11 mouse cellular contexts compared by ENCODE assay signal in genomic region chr1:68886823-68887222, GRCm38 (mm10).
DNase-seq lines count a peak whose midpoint lies in the region; ATAC-seq lines count a peak whose summit lies in the region.
"Had no signal": no experiment of that assay in that cellular context is flagged by ENCODE, and none has a peak within 500 bp of the region (broad histone marks: within the 10 kb centered on the region; RNA-seq: fewer than 3 reads in every experiment).

No protein-coding gene starts in this region.

- WGBS in midbrain, embryonic 14.5 days = 67% methylated on average over 3 of the region's 3 CpGs
- WGBS in midbrain, embryonic 13.5 days = 62% methylated on average over 3 of the region's 3 CpGs
- WGBS in liver, embryonic 12.5 days (ENCODE audit: insufficient replicate concordance) = 59% methylated on average over 3 of the region's 3 CpGs

- H3K4me2 ChIP-seq in midbrain, embryonic 14.5 days (ENCODE audit: low read length) = no peak overlapping the region
- H3K4me2 ChIP-seq in midbrain, embryonic 13.5 days (replicated peaks) = no peak overlapping the region
- H3K4me2 ChIP-seq in liver, embryonic 12.5 days = no peak overlapping the region
- H3K4me2 ChIP-seq: embryonic facial prominence, embryonic 13.5 days; midbrain, embryonic 15.5 days had no signal

- no peaks in the 10 kb centered on the region for H3K27me3 ChIP-seq in midbrain, embryonic 14.5 days (ENCODE audit: control insufficient read depth, insufficient read depth, low read length)
- H3K27me3 ChIP-seq in midbrain, embryonic 13.5 days = no peaks in the 10 kb centered on the region
- H3K27me3 ChIP-seq in liver, embryonic 12.5 days (replicated peaks) = no peaks in the 10 kb centered on the region
- H3K27me3 ChIP-seq: embryonic facial prominence, embryonic 13.5 days; midbrain, embryonic 15.5 days had no signal

- no peak overlapping the region for H3K9ac ChIP-seq in midbrain, embryonic 14.5 days (replicated peaks; ENCODE audit: low read length)
- H3K9ac ChIP-seq in midbrain, embryonic 13.5 days (replicated peaks) = no peak overlapping the region
- no peak overlapping the region for H3K9ac ChIP-seq in liver, embryonic 12.5 days
- H3K9ac ChIP-seq: embryonic facial prominence, embryonic 13.5 days; midbrain, embryonic 15.5 days had no signal

- no peaks in the 10 kb centered on the region for H3K9me3 ChIP-seq in midbrain, embryonic 14.5 days (ENCODE audit: control insufficient read depth, low read length)
- no peaks in the 10 kb centered on the region for H3K9me3 ChIP-seq in midbrain, embryonic 13.5 days
- H3K9me3 ChIP-seq in liver, embryonic 12.5 days (replicated peaks) = no peaks in the 10 kb centered on the region
- H3K9me3 ChIP-seq: embryonic facial prominence, embryonic 13.5 days; midbrain, embryonic 15.5 days had no signal

- ATAC-seq in midbrain, embryonic 14.5 days (ENCODE audit: low FRiP score, low TSS enrichment) = no peak
- no peak for ATAC-seq in midbrain, embryonic 13.5 days
- no peak for ATAC-seq in liver, embryonic 12.5 days
- ATAC-seq: intestine, embryonic 16.5 days; midbrain, embryonic 15.5 days had no signal

- no peaks in the 10 kb centered on the region for H3K4me1 ChIP-seq in midbrain, embryonic 14.5 days (ENCODE audit: control insufficient read depth, insufficient read depth, low read length)
- no peaks in the 10 kb centered on the region for H3K4me1 ChIP-seq in midbrain, embryonic 13.5 days (replicated peaks)
- no peaks in the 10 kb centered on the region for H3K4me1 ChIP-seq in liver, embryonic 12.5 days
- H3K4me1 ChIP-seq: embryonic facial prominence, embryonic 13.5 days; midbrain, embryonic 15.5 days had no signal

- H3K27ac ChIP-seq in midbrain, embryonic 14.5 days (replicated peaks; ENCODE audit: low read depth, low read length) = no peak overlapping the region
- no peak overlapping the region for H3K27ac ChIP-seq in midbrain, embryonic 13.5 days
- H3K27ac ChIP-seq in liver, embryonic 12.5 days = no peak overlapping the region
- H3K27ac ChIP-seq: embryonic facial prominence, embryonic 13.5 days; midbrain, embryonic 15.5 days had no signal

- DNase-seq in midbrain, embryonic 14.5 days = peak; percentile 20
- DNase-seq in cerebellum, postnatal 25 days = peak; percentile 90 to 91
- DNase-seq in layer of hippocampus, adult 18-20 months (ENCODE audit: low spot score in 2 of 2) = peak; percentile 40 to 69
- peak; percentile 5 for DNase-seq in retina, postnatal 7 days (ENCODE audit: low read depth, low spot score)
- no peak for DNase-seq in urinary bladder, postnatal 14 days (ENCODE audit: low spot score)
- DNase-seq: lung, adult 2 months had no signal

- no peak overlapping the region for H3K4me3 ChIP-seq in midbrain, embryonic 14.5 days (replicated peaks; ENCODE audit: low read depth, low read length)
- H3K4me3 ChIP-seq in midbrain, embryonic 13.5 days (replicated peaks) = no peak overlapping the region
- no peak overlapping the region for H3K4me3 ChIP-seq in liver, embryonic 12.5 days
- H3K4me3 ChIP-seq: embryonic facial prominence, embryonic 13.5 days; midbrain, embryonic 15.5 days had no signal

- no peaks in the 10 kb centered on the region for H3K36me3 ChIP-seq in midbrain, embryonic 14.5 days (ENCODE audit: control insufficient read depth, insufficient read depth, low read length)
- no peaks in the 10 kb centered on the region for H3K36me3 ChIP-seq in midbrain, embryonic 13.5 days
- no peaks in the 10 kb centered on the region for H3K36me3 ChIP-seq in liver, embryonic 12.5 days
- H3K36me3 ChIP-seq: embryonic facial prominence, embryonic 13.5 days; midbrain, embryonic 15.5 days had no signal
